Mouse (Mus musculus) spleen, adult 2 months (tissue): Measurements from ENCODE around the gene Cap1. TPM values are rescaled to one million over a fixed set of nuclear protein-coding genes. Genes with fewer than 3 reads are reported as not detected.

Experiments
- DNase-seq, 2 experiments: peaks; one replicate each; pipeline versions ENCODE4 v3.0.0 to v3.0.0-alpha.2; 2012 to 2021; ENCODE audit warnings: low spot score in 2 of 2, low read depth in 1 of 2
- H3K27ac ChIP-seq: fragments of 200-500 bp; 2 replicates; pipeline ENCODE4 v1.5.1; 2012; ENCODE audit warnings: low read length, inconsistent platforms; ENCODE audit not compliant: insufficient read depth
- H3K27me3 ChIP-seq: fragments of 200-500 bp; 2 replicates; pipeline ENCODE4 v1.6.1; 2012; ENCODE audit warnings: mild to moderate bottlenecking, moderate library complexity, low read length, inconsistent platforms; ENCODE audit not compliant: control insufficient read depth, insufficient read depth
- H3K36me3 ChIP-seq: fragments of 200-500 bp; 2 replicates; pipeline ENCODE4 v1.6.1; 2012; ENCODE audit warnings: mild to moderate bottlenecking, low read length, inconsistent platforms; ENCODE audit not compliant: control insufficient read depth, insufficient read depth
- H3K4me1 ChIP-seq: fragments of 200-500 bp; 2 replicates; pipeline ENCODE4 v1.6.1; 2011; ENCODE audit warnings: inconsistent platforms; ENCODE audit not compliant: control insufficient read depth, insufficient read depth, insufficient read length
- H3K4me3 ChIP-seq: fragments of 200-500 bp; 2 replicates; pipeline ENCODE4 v1.5.1; 2011; ENCODE audit warnings: mild to moderate bottlenecking, inconsistent platforms; ENCODE audit not compliant: insufficient read depth, insufficient read length; ENCODE audit errors: extremely low read depth
- CTCF ChIP-seq: fragments of 200-500 bp; IDR thresholded peaks from 2 replicates; pipeline ENCODE4 v1.5.1; 2011; ENCODE audit warnings: mild to moderate bottlenecking, inconsistent platforms; ENCODE audit not compliant: insufficient read depth, insufficient read length, insufficient replicate concordance; ENCODE audit errors: extremely low read depth
- POLR2A ChIP-seq: fragments of 200-500 bp; IDR thresholded peaks from 2 replicates; pipeline ENCODE4 v1.6.1; 2011; ENCODE audit warnings: low read depth, low read length, inconsistent platforms
- WGBS: fragments of 180-500 bp; shearing (Covaris S2); methylation state at CpG from one replicate; pipeline ENCODE4 v1.1.7; 2018; 5-methylcytosine and 5-hydroxymethylcytosine counted together
- polyA plus RNA-seq: library from polyadenylated mRNA; depleted of rRNA; stranded (reverse); fragments of >200 nt; gene quantifications from 2 replicates; pipeline ENCODE4 v1.2.3, GENCODE M21; 2012

Gene Cap1
- polyA plus RNA-seq, 1 experiment: 116 TPM

- H3K4me3 ChIP-seq: no peak overlapping the region
- H3K36me3 ChIP-seq: peaks cover 3% of the 10 kb centered on the region
- H3K27me3 ChIP-seq: no peaks in the 10 kb centered on the region
- 2% methylated on average over 1 of the region's 1 CpGs for WGBS
- H3K27ac ChIP-seq: no peak overlapping the region
- peaks cover 2% of the 10 kb centered on the region; the same call in 1 of the 2 replicates for H3K4me1 ChIP-seq
- DNase-seq: no peak
- TF ChIP-seq POLR2A: no peak
- no peak for TF ChIP-seq CTCF
These were observed 47.4 kb downstream of the Cap1 start for GRCm38 (mm10) chr4:122838416-122838815.

- Histone ChIP-seq H3K27ac (no peak overlapping the region), H3K36me3 (peaks cover 3% of the 10 kb centered on the region), H3K27me3 (no peaks in the 10 kb centered on the region), H3K4me1 (peaks cover 2% of the 10 kb centered on the region; the same call in 1 of the 2 replicates), H3K4me3 (no peak overlapping the region)
- WGBS: 54% methylated on average over 2 of the region's 2 CpGs
- TF ChIP-seq POLR2A (no peak), CTCF (no peak)
- DNase-seq: no peak
These were observed 47.9 kb downstream of the Cap1 start for GRCm38 (mm10) chr4:122837994-122838393.

- Histone ChIP-seq H3K36me3 (peaks cover 3% of the 10 kb centered on the region), H3K27me3 (no peaks in the 10 kb centered on the region), H3K4me3 (no peak overlapping the region), H3K27ac (no peak overlapping the region), H3K4me1 (peaks cover 2% of the 10 kb centered on the region; the same call in 1 of the 2 replicates)
- DNase-seq: no peak
- WGBS: 77% methylated on average over 6 of the region's 6 CpGs
- no peak for TF ChIP-seq CTCF
- no peak for TF ChIP-seq POLR2A
These were observed 48.6 kb downstream of the Cap1 start for GRCm38 (mm10) chr4:122837180-122837730.

- Histone ChIP-seq H3K4me3 (peak overlapping the region; percentile 84), H3K27ac (0 out of 2 replicates have a peak overlapping the region, but pooled peaks have one; percentile 52), H3K4me1 (peaks cover 2% of the 10 kb centered on the region; the same call in 1 of the 2 replicates), H3K36me3 (0 out of 2 replicates have a peak, but pooled peaks cover 2% of the 10 kb centered on the region), H3K27me3 (no peaks in the 10 kb centered on the region)
- 1% methylated on average over 7 of the region's 7 CpGs for WGBS
- no peak for DNase-seq
- TF ChIP-seq CTCF (no peak), POLR2A (no peak)
These were observed 49.5 kb downstream of the Cap1 start for GRCm38 (mm10) chr4:122836403-122836775.

- Histone ChIP-seq H3K27ac (peak within 1 kb of the TSS; percentile 52; the same call in 1 of the 2 replicates), H3K4me1 (peaks cover 2% of the 10 kb centered on the region; the same call in 1 of the 2 replicates), H3K36me3 (0 out of 2 replicates have a peak, but pooled peaks cover 2% of the 10 kb centered on the region), H3K4me3 (peak within 1 kb of the TSS; percentile 84), H3K27me3 (no peaks in the 10 kb centered on the region)
- peak; percentile 70 to 88 for DNase-seq
- 3% methylated on average over 31 of the region's 31 CpGs for whole genome bisulfite sequencing
- TF ChIP-seq POLR2A (peak; percentile 67), CTCF (peak; percentile 25; the same call in 1 of the 2 replicates)
These were observed 50.1 kb downstream of the Cap1 start, which contains the start of gene Ppt1 for GRCm38 (mm10) chr4:122835530-122836402. Gene Ppt1 (plus strand): TSS chr4:122836242.

GRCm38 (mm10) chr4:122831888-122832287 lies 54.0 kb downstream of the Cap1 start:
- Histone ChIP-seq H3K27ac (no peak overlapping the region), H3K36me3 (no peaks in the 10 kb centered on the region), H3K27me3 (no peaks in the 10 kb centered on the region), H3K4me1 (no peaks in the 10 kb centered on the region), H3K4me3 (no peak overlapping the region)
- 76% methylated on average over 1 of the region's 1 CpGs for whole genome bisulfite sequencing
- no peak for TF ChIP-seq CTCF
- TF ChIP-seq POLR2A: no peak
- DNase-seq: no peak

- H3K27ac ChIP-seq: no peak overlapping the region
- no peak overlapping the region for H3K4me3 ChIP-seq
- WGBS: 63% methylated on average over 6 of the region's 6 CpGs
- H3K27me3 ChIP-seq: no peaks in the 10 kb centered on the region
- TF ChIP-seq POLR2A (no peak), CTCF (no peak)
- no peak for DNase-seq
- H3K4me1 ChIP-seq: no peaks in the 10 kb centered on the region
- no peaks in the 10 kb centered on the region for H3K36me3 ChIP-seq
These were observed 56.5 kb downstream of the Cap1 start for GRCm38 (mm10) chr4:122829339-122829738.
